Mouse (Mus musculus): ENCODE data around the gene Cops3.

Cops3 gene

DNA sequence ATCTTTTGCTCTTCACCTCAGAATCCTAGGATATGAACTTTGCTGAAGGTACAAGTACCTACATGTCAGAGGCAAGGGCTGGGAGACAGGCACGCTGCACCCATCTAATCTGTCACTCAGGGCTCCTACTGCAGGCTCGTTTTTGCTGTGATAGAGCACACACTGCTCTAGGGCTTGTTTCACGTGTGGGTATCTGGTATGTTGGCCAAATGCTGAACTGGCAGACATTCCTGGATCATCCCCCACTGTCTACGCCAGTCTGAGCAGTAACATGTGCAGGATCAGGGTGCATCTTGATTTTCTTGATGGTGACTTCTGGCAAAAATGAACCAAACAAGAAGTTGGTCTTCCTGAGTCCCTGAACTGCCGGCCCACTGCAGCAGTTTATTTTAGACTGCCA lies 62.4 kb downstream of the Cops3 start:
- DNase-seq (ENCODE audit: low spot score): no peak

DNA sequence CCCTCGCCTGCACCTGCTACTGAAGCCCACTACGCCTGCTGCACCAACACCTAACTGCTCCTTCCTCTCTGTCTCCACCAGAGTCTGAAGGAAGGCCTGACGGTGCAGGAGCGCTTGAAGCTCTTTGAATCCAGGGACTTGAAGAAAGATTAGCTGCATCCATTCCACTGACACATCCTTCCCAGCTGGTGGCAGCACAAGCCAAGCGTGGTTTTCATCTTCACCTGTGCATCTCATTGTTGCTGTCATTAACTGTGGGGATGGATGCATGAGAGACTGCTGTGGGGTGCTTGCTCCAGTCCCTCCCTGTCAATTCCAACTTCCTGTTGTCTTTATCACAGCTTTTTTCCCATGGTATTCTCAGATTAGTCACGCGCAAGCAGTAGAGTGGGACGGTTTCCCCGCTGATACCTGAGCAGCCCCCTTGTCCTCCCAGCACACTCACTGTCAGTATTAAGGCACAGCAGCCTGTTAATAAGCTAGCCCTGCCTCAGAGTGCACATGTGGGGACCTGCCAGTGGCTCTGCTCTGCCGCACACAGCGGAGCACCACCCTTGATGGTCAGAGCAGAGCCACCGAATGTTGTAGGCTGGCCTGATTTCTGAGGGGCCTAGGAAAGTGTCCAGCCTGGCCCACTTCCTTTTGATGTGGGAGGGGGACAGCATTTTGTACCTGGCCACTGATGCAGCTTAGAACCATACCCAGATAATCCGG lies 64.0 kb downstream of the Cops3 start:
- no peak for DNase-seq (ENCODE audit: low spot score)

DNA sequence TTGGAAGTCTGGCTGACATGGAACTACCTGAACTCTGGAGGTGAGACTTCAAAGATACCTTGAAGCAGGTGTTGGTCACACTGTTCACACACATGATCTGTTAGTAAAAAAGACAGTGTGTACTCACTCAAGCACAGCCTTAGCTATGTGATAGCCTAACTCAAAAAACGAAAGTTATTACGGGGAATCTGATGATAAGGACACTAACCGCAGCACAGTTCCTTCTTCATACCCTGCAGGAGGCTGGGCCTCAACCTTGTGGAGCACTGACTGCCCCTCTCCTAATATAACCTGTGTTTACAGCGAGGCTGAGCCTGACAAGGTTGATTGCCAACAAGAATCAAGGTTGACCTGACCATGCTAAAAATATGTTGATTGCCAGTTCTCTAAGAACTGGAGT lies 65.1 kb downstream of the Cops3 start:
- no peak for DNase-seq (ENCODE audit: low spot score)

DNA sequence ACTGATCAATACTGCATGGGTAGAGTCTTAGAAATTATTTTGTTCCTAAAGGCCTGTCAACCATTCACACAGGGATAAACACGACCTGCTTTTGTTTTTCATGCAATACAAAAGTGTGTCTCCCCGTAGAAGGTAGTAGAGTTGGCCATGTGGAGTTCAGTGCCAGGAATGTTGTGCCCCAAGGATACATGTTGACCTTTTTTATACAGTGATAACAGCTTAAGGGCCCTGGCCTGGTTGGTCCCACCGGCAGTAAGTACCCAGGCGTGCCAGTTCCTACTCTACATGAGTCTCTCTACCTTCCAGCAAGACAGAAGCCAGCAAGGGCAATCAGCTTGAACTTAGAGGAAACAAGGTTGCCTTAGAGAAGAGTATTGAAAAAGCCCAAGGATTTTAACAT lies 66.7 kb downstream of the Cops3 start:
- no peak for DNase-seq (ENCODE audit: low spot score)

DNA sequence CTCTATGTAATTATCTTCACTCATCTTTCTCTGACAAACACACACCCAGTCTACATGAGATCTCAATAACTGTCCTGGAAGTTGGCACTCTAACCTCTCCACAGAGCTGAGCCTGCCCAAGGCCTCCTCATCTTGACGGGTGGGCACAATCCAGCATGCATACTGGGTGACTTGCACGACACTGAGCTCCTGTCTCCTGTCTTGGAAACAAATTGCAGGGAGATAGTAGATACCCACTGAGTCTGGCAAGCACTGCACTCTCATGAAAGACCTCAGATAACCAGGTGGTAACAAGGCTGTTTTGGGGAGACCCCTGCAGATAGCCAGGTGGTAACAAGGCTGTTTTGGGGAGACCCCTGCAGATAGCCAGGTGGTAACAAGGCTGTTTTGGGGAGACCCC lies 67.3 kb downstream of the Cops3 start:
- no peak for DNase-seq (ENCODE audit: low spot score)

DNA sequence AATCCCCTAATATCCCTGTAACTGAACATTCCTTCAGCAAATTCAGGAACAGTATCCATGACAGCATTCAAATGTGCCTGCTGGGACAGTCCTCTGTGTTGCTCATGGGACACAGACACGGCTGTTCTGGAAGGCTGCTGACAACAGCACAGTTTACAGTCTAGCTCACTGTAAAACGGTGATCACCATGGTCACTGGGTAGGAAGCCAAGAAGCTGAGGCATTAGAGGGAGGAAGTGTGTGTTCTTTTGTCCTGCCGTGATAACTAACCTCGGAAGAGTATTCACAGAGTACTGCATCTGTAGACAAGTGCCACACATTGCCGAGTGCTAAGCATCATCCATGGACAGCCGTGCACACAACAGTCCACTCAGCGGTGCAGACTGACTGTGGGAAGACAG lies 68.9 kb downstream of the Cops3 start:
- DNase-seq (ENCODE audit: low spot score): no peak

DNA sequence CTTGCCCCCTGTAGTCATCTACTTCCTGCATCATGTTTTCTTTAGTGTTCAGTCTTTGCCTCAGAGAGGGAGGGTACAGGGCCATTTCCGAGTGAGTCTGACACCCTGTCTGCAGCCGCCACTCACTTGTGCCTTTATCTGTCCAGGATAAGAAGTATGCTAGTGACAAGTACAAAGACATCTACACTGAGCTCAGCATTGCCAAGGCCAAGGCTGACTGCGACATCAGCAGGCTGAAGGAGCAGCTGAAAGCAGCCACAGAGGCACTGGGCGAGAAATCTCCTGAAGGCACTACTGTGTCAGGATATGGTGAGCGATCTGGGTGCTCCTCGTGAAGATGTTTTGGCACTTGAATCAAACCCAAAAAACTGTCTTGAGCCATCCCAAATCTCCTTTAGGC lies 69.9 kb downstream of the Cops3 start:
- no peak for DNase-seq (ENCODE audit: low spot score)

DNA sequence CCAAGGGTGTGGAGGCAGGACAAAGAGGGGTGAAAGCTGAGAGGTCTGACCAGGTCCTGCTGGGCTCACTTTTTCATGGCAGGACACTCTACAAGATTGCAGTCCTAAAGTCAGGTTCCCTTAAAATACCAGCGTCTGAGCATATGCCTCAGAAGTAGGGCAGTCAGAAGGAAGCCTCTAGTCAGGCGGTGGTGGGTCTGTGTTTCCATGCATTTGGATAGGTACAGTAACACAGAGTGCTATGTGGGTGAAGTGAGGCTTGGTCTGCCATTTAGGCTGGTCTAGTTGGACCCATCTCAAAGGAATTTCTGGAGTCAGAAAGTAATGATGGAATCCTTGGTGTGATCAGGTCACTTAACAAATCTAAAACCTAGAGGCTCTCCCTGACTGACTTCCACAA lies 70.3 kb downstream of the Cops3 start:
- no peak for DNase-seq (ENCODE audit: low spot score)

Data from testis, postnatal 14 days (tissue).